Mouse (Mus musculus) spleen, adult 12 weeks (tissue): ENCODE measurements around the gene Shroom1.
A peak's percentile ranks its signal among the peaks of the same experiment; 100 is the strongest.

Source experiments
- DNase-seq: peaks from one replicate; pipeline ENCODE4 v3.0.0; 2022; ENCODE audit warnings: low spot score

The Shroom1 gene

GRCm38 (mm10) chr11:53479783-53480301 is 22.8 kb downstream of the Shroom1 start, which contains the start of the genes Gm9945 and Sowaha:
Gm9945 (plus strand) TSS chr11:53480166.
Sowaha (minus strand) TSS chr11:53480274.
- DNase-seq = peak; percentile 54

DNA sequence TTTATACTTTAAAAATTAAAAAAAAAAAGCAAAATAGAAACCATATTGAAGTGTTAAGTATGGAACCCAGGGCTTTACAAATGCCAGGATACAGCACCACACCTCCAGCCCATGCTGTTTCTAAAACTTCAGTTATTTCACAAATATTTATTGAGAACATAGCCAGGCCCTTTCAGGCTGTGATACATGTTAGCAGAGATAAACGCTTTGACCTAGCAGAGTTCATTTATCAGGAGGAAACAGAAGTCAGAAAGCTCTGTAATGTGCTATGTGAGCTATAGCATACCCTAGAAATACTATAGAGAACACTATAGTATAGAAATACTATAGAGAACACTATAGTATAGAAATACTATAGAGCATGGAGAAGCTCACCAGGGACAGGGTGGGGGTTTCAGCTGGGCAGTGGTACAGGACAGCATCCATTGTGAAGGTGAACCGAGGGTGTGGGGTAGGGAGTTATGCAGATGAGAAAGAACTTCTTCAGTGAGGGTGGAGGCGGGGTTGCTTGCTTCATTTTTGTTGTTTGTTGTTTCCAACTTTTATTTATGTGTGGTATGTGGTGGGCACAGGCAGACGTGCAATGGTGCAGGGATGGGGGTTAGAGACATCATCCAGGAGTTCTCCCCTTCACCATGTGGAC is 24.2 kb downstream of the Shroom1 start:
- DNase-seq = peak; percentile 59

- peak; percentile 55 for DNase-seq
Measured at GRCm38 (mm10) chr11:53483159-53483891, 26.3 kb downstream of the Shroom1 start.

- no peak for DNase-seq
Measured at GRCm38 (mm10) chr11:53485719-53486118, 28.7 kb downstream of the Shroom1 start.

DNA sequence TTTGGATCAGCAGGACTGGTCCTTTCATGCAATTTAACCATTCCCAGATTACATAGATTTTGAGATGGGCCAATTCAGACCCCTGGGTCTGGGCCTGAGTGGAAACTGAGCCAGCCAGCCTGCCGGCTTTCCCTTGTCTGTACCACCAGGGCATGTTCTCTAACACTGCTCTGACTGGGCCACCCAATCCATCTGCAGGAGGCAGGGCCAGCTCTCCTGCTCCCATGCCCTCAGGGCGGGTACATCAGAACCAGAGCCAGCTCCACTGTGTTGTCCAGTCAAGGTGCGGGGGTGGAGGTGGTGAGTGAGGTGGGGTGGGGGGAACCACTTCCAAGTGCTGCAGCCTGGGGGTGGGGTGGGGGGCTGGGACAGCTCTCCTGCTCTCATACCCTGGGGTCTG is 29.3 kb downstream of the Shroom1 start:
- no peak for DNase-seq

DNA sequence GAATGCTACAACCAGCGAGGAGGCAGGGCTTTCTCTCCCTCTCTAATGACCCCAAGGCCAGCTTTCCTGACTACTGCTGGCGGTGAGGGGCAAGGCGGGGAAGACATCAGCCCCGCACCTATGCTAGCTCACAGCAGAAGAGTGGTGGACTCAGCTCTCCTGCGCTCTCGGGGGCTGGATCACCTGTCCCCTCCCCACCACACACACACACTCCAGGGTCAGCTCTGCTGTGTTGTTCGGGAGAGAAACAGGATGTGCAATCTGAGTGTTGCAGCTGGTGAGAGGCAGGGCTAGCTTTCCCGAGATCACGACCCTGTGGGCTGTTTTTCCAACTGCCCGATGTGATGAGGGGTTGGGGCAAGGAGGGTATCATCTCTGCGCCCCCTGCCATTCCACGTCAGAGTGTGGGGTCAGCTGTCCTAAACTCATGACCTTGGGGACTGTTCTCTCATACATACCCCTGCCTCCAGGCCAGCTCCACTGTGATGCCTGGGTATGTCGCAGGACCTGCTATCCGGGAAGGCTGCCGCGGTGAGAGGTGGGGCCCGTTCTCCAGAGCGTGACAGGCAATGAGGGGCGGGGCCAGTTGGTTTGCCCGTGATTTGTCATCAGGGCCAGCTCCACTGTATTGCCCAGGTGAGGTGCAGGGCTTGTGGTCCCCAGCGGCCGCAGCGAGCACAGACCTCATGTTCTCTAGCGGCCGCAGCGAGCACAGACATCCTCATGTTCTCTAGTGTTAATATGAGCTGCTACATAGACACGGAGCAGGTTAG is 30.0 kb downstream of the Shroom1 start:
- DNase-seq = no peak

DNA sequence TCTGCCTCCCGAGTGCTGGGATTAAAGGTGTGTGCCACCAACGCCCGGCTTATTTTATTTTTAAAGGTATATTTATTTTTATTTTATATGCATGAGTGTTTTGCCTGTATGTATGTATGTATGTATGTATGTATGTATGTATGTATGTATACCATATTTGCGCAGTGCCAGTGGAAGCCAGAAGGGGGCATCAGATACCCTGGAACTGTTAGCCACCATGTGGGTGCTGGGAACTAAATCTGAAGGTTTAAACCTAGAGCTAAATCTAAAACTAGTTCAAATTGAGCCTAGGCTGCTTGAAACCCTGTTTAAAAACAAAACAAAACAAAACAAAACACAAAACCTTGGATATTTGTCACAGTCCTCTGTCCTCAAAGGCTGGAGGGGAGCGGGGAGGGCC is 32.0 kb downstream of the Shroom1 start:
- no peak for DNase-seq

GRCm38 (mm10) chr11:53489421-53489820 is 32.4 kb downstream of the Shroom1 start:
- DNase-seq = no peak

GRCm38 (mm10) chr11:53491954-53492401 is 35.0 kb downstream of the Shroom1 start:
- DNase-seq = no peak

DNA sequence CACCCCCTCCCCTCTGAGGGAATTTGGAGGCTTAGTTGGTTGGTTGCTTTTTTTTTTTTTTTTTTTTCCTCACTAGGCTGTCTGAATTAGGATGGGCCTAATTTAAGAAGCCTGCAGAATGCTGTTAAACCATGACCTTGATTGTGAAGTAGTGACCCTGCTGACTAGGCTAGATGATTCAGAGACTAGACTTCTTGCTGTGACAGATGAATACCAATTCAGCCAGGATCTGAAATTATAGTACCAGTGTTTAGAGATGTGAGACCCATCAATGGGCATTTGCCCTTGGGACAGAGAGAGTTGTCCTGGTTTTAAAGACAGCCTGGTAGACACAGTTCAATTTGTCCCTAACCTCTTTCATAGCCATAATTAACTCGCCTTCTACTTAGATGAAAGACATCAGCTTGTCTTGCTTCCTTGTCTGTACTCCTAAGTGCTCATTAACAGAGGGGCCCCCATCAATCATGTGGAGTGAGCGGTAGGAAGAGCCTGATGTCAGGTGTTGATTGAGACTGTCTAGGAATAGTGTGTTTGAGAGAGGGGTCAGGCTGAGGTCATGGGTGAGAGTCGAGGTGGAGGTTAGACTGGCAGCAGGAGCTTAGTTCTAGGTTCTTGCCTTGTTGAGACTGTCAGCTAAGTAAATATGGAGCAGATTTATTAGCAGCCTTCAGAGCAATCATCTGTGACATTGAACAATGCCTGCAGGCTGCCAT is 36.4 kb downstream of the Shroom1 start:
- DNase-seq = no peak

DNA sequence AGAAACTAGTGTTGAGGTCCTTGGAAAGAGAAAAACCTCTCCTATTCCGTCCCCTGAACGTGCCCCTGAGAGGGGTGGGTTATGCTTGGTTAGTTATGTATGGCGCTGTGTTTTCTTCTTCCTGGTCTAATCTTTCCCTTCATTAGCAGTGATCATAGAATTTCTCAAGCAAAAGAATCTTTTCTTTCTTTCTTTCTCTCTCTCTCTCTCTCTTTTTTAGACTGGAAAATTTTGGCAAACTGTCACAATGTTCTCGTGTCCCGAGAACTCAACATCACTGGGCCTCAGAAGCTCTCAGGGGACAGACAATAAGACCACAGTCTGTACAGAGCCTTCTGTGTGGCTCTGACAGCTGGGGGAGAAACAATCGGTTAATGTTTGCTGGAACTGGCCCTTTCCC is 38.4 kb downstream of the Shroom1 start:
- DNase-seq = no peak

DNA sequence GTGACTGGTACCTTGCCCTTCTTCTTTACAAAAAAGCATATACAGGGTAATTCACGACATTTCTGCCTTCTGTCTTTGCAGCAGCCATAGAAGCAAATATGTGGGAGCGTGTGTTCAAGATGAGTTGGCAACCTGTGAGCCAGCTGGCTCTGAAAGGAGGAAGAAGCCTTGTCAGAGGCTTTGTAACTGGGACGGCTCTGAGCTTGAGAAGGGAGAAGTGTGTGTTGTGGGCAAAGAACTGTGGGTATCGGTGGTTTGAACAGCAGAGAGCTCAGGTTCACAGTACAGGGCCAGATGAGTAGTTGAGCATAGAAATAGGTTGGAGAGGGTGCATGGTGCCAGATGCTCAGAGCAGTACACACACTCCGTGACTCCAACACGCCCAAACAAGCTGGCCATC is 39.9 kb downstream of the Shroom1 start:
- no peak for DNase-seq

DNA sequence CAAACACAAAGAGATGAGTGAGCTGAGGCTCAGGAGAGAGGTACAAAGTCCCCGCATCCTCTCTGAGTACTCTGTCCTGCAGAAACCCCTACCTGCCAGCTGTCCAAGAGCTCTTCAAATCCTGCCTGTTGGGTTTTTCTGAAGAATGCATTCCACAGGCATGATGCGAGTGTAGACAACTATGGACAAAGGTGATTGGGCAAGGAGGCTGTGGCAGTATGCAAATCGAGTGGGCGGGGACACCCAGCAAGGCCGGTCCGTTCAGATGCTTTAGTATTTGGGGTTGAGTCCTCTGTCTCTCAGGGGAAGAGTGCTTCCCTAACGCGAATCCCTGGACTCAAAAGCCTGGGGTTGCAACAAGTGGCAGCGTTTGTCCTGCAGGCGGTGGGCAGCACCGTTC is 43.6 kb downstream of the Shroom1 start:
- DNase-seq = no peak

DNA sequence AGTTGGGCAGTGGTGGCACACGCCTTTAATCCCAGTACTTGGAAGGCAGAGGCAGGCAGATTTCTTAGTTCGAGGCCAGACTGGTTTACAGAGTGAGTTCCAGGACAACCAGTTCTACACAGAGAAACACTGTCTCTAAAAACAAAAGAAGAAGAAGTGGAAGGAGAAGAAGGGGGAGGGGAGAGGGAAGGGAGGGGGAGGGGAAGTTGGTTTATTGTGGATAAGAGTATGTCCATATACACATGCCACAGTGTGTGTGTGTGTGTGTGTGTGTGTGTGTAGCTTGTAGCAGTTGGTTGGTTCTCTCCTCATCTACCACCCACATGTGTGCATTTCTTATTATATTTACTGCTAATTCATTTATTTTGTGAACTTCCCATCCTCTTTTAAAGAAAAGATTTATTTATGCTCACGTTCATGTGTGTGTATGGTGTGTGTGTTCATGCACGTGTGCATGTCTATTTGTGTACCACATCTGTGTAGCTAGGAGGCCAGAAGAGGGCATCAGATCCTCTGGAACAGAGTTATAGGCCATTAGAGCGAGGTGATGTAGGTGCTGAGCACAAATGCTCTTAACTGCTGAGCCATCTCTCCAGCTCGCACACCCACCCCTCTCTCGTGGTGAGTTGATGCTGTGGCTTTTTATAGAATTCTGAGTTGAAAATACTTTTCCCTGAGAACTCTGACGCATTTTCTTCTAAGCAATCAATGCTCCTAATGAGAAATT is 45.2 kb downstream of the Shroom1 start:
- no peak for DNase-seq

- no peak for DNase-seq
Measured at GRCm38 (mm10) chr11:53503738-53504137, 46.7 kb downstream of the Shroom1 start.

DNA sequence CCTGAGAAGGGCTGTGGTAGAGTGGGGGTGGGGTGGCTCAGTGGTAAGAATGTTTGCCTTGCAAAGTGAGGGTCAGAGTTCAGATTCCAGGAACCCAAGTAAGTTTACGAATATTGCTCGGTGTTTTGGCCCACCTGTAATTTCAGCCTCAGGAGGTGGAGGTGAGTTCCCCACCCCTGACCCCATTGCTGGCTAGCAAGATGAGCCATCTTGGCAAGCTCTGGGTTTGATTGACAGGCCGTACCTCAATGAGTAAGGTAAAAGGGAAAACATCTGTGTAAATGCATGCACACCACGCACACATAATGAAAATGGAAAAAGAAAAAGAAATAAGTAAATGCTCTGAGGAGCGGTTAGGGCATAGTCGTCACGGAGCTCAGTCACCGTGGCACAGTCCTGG is 47.4 kb downstream of the Shroom1 start:
- no peak for DNase-seq

DNA sequence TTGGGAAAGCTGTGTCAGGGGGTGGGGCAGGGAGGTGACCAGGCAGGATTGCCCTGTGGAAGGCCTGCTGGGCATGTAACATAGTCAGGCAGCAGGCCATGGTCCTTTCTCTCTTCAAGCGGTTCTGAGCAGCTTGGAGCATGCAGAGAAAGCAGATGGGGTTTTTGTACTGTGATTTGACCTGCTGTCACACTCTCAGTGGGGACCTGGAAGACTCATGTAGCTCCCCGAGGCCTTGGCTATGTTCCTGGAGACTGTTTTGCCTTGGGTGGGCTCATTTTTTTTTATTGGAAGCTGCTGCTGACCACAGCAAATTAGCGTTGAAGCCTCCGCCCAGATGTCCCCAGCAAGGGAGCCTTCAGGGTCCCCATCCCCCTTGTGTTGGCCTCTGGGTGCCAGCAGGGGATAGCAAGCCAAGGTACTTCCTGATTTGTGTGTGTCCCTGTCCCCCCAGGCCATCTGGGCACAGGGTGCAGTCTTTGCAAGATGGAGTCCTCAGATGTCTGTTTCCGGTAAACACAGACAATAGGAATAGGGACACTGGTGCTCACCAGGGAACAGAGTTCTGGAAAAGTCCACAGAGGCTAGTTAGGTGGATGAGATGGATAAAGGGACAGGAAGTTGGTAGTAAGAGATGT is 48.1 kb downstream of the Shroom1 start:
- no peak for DNase-seq

- no peak for DNase-seq
Measured at GRCm38 (mm10) chr11:53507098-53507805, 50.2 kb downstream of the Shroom1 start.

DNA sequence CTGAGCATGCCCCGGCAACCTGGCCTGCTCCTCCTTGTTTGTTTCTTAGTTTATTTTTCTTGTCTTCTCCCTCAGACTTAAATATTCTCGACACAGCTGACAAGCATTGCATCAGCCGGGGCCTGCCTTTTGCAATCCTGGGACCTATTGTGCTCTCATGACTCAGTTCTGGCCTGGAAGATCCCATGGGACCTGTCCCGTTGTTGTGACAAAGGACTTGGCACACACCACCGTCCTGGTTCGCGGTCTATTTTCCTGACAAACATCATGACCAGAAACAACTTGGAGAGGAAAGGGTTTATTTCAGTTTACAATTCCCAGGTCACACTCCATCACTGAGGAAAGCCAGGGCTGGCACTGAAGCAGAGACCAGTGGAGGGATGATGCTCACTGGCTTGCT is 51.1 kb downstream of the Shroom1 start:
- DNase-seq = no peak

DNA sequence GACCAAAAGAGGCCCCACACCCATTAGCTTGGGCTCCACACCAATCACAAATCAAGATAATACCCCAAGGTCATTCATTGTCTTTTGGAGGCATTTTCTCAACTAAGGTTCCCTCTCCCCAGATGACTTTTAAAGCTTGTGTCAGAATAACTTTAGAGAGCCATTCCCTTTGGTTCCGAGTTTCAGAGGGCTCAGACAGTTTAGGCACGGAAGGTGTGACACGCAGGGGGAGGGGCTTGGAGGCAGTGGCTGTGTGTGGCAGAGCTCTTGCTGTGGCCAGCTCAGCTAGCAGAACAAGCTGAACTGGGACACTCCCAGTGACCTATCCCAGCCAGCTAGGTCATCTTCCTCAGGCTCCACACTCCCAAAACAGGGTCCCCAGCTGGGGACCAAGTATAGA is 51.6 kb downstream of the Shroom1 start:
- no peak for DNase-seq
